Mouse (Mus musculus): ENCODE results near the gene Kcnmb2. TPM values are rescaled to one million over a fixed set of nuclear protein-coding genes. Genes with fewer than 3 reads are reported as not detected.

Gene Kcnmb2
- not detected in 2 replicates for polyA plus RNA-seq (2011; ENCODE audit: insufficient read depth, insufficient read length, low replicate concordance, missing spikeins)

GRCm38 (mm10) chr3:31902504-31903330 lies at the start of gene Kcnmb2:
Kcnmb2 (plus strand) TSS chr3:31902507.
- no peak within 1 kb of the TSS for H3K4me3 ChIP-seq (replicated peaks; ENCODE audit: control insufficient read depth, low read depth, low read length)

DNA sequence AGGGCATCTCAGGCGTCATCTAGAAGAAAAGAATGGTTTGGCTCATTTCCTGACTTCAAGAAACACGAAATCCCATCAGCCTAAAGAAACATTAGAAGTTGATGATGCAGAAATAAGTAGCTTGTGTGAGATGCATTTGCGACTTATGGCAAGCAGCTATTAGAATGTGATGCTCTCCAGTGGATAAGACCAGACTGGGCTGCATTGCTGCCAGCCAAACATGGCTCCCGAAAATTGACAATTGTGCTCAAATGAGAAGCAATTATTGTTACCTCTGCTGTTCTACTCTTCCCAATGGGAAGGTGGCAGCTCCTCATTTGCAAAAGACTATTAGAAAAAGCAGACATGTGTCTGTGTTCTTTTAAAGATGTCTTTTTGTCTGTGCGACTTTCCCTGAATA lies 38.8 kb upstream of the Kcnmb2 start:
- no peak for TF ChIP-seq CTCF (IDR thresholded peaks at IDR 0.05; ENCODE audit: control insufficient read depth, insufficient read depth, low read length)
- no peak for TF ChIP-seq POLR2A (IDR thresholded peaks at IDR 0.05; ENCODE audit: borderline replicate concordance, control insufficient read depth, low read depth, low read length)
- Histone ChIP-seq H3K4me3 (replicated peaks; ENCODE audit: control insufficient read depth, low read depth, low read length) (no peak overlapping the region), H3K4me1 (ENCODE audit: control insufficient read depth, insufficient read depth, low read length) (no peaks in the 10 kb centered on the region), H3K27ac (ENCODE audit: control insufficient read depth, insufficient read depth, low read depth, low read length, poor library complexity) (no peak overlapping the region)
- 78% methylated on average over 5 of the region's 5 CpGs for WGBS

More at GRCm38 (mm10) chr3:31902504-31903330, at the start of gene Kcnmb2:
- H3K27ac ChIP-seq (ENCODE audit: control insufficient read depth, insufficient read depth, low read depth, low read length, poor library complexity), result no peak within 1 kb of the TSS
- TF ChIP-seq POLR2A (IDR thresholded peaks at IDR 0.05; ENCODE audit: borderline replicate concordance, control insufficient read depth, low read depth, low read length) (no peak), CTCF (IDR thresholded peaks at IDR 0.05; ENCODE audit: control insufficient read depth, insufficient read depth, low read length) (no peak)
- WGBS, result 6% methylated on average over 22 of the region's 22 CpGs
- H3K4me1 ChIP-seq (ENCODE audit: control insufficient read depth, insufficient read depth, low read length), result no peaks in the 10 kb centered on the region

GRCm38 (mm10) chr3:31864070-31864469 lies 38.2 kb upstream of the Kcnmb2 start:
- Histone ChIP-seq H3K27ac (ENCODE audit: control insufficient read depth, insufficient read depth, low read depth, low read length, poor library complexity) (no peak overlapping the region), H3K4me3 (replicated peaks; ENCODE audit: control insufficient read depth, low read depth, low read length) (no peak overlapping the region), H3K4me1 (ENCODE audit: control insufficient read depth, insufficient read depth, low read length) (no peaks in the 10 kb centered on the region)
- WGBS, result 73% methylated on average over 3 of the region's 3 CpGs
- no peak for TF ChIP-seq POLR2A (IDR thresholded peaks at IDR 0.05; ENCODE audit: borderline replicate concordance, control insufficient read depth, low read depth, low read length)

DNA sequence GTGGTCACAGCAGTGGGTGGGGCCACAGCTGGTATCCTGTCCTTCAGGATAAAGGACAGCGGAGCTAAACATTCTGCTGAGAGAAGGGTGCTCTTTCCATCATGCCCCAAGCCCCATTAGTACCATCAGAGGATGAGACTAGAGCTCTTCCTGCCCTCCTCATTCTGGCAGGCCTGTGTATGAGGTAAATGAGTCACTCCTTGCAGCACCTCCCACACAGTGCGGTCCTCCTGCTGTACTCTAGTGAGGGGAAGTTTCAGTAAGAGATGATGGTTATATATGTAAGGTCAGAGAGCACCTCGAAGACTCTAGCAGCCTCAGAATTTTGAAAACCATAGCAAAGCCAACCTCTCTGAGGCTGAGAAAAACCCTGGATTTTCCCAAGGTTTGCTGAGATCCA lies 30.8 kb upstream of the Kcnmb2 start:
- H3K4me1 ChIP-seq (ENCODE audit: control insufficient read depth, insufficient read depth, low read length), result no peaks in the 10 kb centered on the region
- H3K27ac ChIP-seq (ENCODE audit: control insufficient read depth, insufficient read depth, low read depth, low read length, poor library complexity), result no peak overlapping the region
- 61% methylated on average over 3 of the region's 3 CpGs for WGBS
- TF ChIP-seq CTCF (IDR thresholded peaks at IDR 0.05; ENCODE audit: control insufficient read depth, insufficient read depth, low read length), result no peak
- TF ChIP-seq POLR2A (IDR thresholded peaks at IDR 0.05; ENCODE audit: borderline replicate concordance, control insufficient read depth, low read depth, low read length), result no peak
- H3K4me3 ChIP-seq (replicated peaks; ENCODE audit: control insufficient read depth, low read depth, low read length), result no peak overlapping the region

DNA sequence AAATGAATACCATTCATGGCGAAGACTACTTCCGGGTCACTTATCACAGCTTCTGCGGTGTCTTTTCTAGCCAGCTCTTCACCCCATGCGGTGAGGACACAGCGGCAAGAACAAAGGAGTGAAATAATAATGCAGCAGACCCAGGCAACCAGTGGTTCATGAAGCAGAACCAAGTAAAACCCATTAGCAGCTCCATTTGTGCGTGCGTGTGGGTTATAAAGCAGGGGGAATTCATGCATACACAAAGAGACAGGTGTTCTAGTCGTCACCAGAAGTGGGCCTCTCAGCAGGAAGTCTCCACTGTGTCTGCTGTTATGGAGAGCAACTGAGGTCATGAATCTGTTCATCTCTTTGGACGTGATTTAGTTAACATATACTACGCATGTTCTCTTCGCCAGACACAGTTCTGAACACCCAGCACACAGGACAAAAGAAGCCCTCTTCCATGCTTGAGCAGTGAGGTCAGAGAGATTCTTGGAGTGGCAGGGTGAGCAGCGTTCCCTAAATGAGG lies 19.6 kb upstream of the Kcnmb2 start:
- no peak overlapping the region for H3K27ac ChIP-seq (ENCODE audit: control insufficient read depth, insufficient read depth, low read depth, low read length, poor library complexity)
- WGBS, result 82% methylated on average over 12 of the region's 12 CpGs
- H3K4me3 ChIP-seq (replicated peaks; ENCODE audit: control insufficient read depth, low read depth, low read length), result no peak overlapping the region
- no peak for TF ChIP-seq POLR2A (IDR thresholded peaks at IDR 0.05; ENCODE audit: borderline replicate concordance, control insufficient read depth, low read depth, low read length)
- TF ChIP-seq CTCF (IDR thresholded peaks at IDR 0.05; ENCODE audit: control insufficient read depth, insufficient read depth, low read length), result no peak
- no peaks in the 10 kb centered on the region for H3K4me1 ChIP-seq (ENCODE audit: control insufficient read depth, insufficient read depth, low read length)

DNA sequence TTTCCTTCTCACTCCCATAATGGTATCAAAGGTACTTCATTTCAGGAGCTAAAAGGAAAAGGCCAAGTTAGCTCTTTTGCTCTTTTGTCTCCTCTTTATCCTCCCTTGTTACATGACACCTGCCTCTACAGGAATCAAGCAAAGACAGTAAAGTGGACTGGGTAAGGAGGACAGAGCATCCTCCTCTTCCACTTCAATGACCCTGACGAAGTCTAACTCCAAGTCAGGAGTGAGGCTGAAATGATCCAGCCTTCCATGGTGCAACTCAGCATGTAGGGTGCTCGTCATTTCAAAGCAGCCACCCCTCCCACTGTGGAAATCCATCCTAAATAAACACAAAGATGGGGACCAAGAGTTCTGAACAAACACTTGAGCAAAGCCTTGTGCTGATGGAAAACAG lies 9.7 kb upstream of the Kcnmb2 start:
- TF ChIP-seq POLR2A (IDR thresholded peaks at IDR 0.05; ENCODE audit: borderline replicate concordance, control insufficient read depth, low read depth, low read length) (no peak), CTCF (IDR thresholded peaks at IDR 0.05; ENCODE audit: control insufficient read depth, insufficient read depth, low read length) (no peak)
- Histone ChIP-seq H3K27ac (ENCODE audit: control insufficient read depth, insufficient read depth, low read depth, low read length, poor library complexity) (no peak overlapping the region), H3K4me1 (ENCODE audit: control insufficient read depth, insufficient read depth, low read length) (no peaks in the 10 kb centered on the region), H3K4me3 (replicated peaks; ENCODE audit: control insufficient read depth, low read depth, low read length) (no peak overlapping the region)
- 51% methylated on average over 2 of the region's 2 CpGs for WGBS

DNA sequence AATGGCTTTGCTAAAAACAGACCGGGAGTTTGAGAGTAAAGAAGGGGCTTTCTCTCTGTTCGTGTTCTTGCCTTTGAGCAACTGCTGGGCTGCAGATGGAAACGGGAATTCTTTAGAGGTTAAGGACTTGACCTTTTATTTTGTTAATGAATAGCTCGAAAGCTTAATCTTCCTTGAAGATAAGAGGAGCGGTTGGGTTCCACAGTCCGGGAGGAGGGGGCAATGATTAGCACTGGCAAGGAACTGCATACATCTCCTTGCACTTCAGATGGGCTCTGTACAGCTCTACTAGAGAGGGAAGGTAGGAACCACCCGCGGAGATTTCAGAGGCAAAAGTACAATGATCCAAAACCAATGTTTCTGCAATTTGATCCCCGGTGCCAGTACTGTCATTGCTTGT lies 1.2 kb downstream of the Kcnmb2 start:
- 11% methylated on average over 9 of the region's 9 CpGs for WGBS
- no peak for TF ChIP-seq CTCF (IDR thresholded peaks at IDR 0.05; ENCODE audit: control insufficient read depth, insufficient read depth, low read length)
- no peak for TF ChIP-seq POLR2A (IDR thresholded peaks at IDR 0.05; ENCODE audit: borderline replicate concordance, control insufficient read depth, low read depth, low read length)

GRCm38 (mm10) chr3:31904156-31904555 lies 1.8 kb downstream of the Kcnmb2 start:
- WGBS, result 51% methylated on average over 5 of the region's 5 CpGs
- Histone ChIP-seq H3K27ac (ENCODE audit: control insufficient read depth, insufficient read depth, low read depth, low read length, poor library complexity) (no peak overlapping the region), H3K4me1 (ENCODE audit: control insufficient read depth, insufficient read depth, low read length) (no peaks in the 10 kb centered on the region), H3K4me3 (replicated peaks; ENCODE audit: control insufficient read depth, low read depth, low read length) (no peak overlapping the region)
- TF ChIP-seq POLR2A (IDR thresholded peaks at IDR 0.05; ENCODE audit: borderline replicate concordance, control insufficient read depth, low read depth, low read length), result no peak
- TF ChIP-seq CTCF (IDR thresholded peaks at IDR 0.05; ENCODE audit: control insufficient read depth, insufficient read depth, low read length), result no peak

More for the DNA sequence above, 1.2 kb downstream of the Kcnmb2 start:
- H3K27ac ChIP-seq (ENCODE audit: control insufficient read depth, insufficient read depth, low read depth, low read length, poor library complexity), result no peak overlapping the region
- H3K4me1 ChIP-seq (ENCODE audit: control insufficient read depth, insufficient read depth, low read length), result no peaks in the 10 kb centered on the region
- no peak overlapping the region for H3K4me3 ChIP-seq (replicated peaks; ENCODE audit: control insufficient read depth, low read depth, low read length)
